Mouse (Mus musculus) embryo, embryonic 11 days (tissue): ENCODE measurements at regions not wholly inside any gene's neighbourhood (a gene's known extent, or its start where the extent isn't known, plus 50 kb on each side); places are given as distances from the start of the nearest gene placed in this dataset.

Experiments used
- DNase-seq: peaks from one replicate; pipeline ENCODE4 v3.0.0-alpha.2; 2015

DNA sequence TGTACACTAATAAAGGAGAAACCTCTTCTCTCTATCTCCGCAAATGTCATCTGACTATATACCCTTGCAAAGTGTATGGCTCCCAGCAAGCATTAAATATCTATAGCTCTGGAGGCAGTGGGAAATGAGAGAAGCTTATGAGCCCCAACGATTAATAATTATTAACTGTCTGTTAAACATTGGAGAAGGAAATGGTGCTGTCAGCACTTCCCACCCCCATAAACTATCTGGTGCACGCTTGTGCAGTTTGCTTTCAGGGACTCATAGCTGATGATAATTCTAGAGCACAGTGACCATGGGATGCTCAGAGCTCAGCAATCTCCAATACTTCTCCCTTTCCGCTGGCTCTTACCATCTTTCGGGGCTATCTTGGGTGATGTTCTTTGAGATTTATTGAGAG, 541.2 kb downstream of the Grxcr1 start:
- DNase-seq: no peak

DNA sequence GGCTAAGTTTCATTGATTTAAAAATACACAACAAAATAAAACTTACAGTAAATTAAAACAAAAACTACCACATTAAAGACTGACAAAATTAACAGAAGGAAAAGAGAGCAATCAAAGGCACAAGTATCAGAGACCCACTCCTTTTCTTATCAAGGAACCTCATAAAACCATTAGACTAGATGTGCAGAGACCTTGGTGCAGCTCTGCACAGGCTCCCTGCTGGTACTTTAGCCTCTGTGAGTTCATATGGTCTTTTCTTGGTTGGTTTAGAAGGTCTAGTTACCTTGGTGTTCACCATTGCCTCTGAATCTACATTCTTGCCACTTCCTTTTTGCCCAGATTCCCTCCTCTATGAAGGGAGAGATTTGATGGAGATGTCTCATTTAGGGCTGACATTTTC, 544.2 kb downstream of the Grxcr1 start:
- no peak for DNase-seq

DNA sequence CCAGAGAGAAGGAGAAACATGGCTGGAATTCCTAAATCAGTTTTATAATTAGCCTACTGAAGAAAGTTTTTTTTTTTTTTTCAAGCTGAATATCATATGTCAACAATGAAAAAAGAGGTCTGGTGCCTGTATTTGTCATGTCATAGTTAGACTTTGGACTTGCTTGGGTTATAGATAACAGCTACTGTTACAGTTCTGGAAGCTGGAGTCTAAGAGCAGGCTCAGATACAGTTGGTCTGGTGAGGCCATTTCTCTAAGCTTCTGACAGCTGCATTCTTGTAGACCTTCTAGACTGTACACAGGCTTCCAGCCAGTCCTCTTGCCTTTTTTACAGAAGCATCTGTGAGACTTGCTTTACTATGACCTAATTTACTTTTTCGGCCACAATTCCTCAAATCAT, 546.9 kb downstream of the Grxcr1 start:
- no peak for DNase-seq

DNA sequence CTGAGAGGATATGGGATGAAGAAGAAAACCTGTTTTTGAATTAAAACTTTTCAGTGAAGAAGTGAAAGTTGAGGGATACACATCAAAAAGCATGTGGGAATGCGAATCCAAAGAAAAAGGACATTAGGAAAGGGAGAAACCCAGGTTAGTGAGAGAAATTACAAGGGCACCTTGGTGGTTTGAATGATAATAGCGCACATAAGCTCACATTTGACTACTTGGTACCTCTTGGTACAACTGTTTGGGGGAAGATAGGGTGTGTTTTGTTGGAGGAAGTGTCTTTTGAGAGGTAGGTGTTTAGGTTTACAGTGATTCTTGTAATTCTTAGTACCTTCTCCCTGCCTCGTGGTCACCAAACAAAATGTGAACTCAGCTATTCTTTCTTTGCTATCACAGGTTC, 560.8 kb downstream of the Grxcr1 start:
- no peak for DNase-seq

DNA sequence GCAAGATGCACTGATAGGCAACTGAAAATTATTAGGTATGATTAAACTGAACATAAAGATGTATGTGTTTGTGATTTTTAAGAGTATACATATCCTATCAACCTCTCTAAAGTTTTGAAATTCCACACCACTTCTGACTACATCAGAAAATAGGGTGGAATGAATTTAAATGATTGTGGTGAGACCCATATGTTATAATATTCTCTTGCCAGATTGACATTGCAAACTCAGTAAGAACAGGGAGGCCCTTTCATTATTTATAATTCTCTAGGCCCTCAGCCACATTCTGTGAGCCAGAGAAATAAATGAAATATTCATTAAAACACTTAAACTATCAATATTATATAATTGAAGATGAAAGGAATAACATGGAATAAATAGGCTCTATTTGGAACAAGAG, 586.8 kb downstream of the Grxcr1 start:
- DNase-seq: no peak

DNA sequence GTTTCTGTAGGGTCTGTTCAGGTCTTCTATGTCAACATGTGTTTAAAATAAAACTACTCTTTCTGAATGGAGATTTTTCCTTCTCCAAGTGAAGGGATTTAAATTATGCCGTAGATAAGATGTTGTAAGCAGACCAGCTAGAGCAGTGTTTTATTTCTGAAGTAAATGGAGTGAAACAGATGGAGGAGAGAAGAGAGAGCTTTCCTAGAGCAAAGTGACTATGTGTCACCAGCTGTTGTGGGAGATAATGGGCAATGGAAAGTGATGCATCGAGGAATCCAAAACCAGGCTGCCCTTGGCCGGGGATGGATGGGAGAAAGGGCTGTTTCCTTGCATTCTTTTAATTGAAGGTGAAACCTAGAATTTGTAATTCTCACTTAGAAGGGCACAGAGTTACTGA, 603.8 kb downstream of the Grxcr1 start:
- no peak for DNase-seq

DNA sequence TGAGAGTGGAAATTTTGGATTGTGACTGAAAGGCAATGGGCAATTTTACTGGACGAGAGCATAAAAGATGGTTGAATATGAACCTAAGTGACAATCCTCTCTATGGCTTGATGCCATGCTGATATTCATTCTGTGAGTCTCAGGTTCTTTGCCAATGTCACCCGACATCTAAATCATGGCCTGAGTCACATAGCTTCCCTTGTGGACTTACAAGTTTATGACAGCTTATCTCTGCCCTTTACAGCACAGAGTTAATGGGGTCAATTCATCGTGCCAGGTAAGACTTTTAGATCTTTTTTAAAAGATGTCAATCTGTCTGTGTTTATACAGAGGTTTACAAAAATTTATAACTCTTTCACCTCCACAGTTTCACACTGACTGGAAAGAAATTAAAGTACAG, 641.2 kb downstream of the Grxcr1 start:
- DNase-seq: no peak

DNA sequence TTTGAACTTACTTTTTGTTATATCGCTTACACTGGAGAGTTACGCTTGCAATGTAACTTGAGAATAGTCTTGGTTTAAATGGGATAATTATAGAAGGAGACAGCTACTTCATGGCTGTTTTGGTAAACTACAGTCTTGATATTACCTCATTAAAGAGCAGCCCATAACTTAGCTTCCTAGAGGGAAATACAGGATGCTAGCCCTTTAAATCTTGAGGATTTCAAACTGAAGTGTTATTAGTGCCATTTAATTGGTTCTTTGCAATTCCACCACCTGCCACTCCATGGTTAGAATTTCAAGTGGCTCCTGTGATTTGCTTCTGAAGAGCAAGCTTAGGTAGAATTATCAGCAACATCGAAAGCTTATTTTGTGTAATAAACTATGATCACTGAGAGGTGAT, 640.1 kb downstream of the Kctd8 start:
- DNase-seq: no peak

DNA sequence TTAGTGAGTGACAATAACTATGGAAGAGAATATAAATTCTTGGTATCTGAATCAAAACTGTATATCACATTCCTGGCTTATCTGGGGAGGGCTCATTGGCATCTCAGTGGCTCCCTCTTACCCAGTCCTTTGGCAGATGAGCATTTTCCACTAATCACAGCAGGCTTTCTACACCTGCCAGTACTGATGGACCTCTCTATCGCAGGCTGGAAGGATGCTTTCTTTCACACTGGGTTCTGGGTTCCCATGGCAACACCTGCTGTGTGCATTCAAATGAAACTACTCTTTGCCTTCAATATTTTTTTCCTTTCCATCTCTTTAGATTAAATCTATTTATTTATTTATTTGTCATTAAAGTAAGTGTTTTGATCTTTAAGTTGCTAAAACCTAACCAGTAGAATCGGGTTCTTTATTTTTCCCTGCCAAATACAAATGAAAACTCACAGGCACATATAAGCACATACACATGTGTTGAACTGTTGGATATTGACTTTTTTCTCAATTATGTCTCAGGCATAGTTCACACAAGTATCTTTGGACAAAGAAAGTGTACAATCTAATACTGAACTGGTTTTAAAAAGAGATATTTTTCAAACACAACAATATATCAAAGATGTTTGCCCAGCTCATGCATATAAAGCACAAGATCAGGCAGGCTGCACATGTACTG, 635.9 kb downstream of the Kctd8 start:
- no peak for DNase-seq

DNA sequence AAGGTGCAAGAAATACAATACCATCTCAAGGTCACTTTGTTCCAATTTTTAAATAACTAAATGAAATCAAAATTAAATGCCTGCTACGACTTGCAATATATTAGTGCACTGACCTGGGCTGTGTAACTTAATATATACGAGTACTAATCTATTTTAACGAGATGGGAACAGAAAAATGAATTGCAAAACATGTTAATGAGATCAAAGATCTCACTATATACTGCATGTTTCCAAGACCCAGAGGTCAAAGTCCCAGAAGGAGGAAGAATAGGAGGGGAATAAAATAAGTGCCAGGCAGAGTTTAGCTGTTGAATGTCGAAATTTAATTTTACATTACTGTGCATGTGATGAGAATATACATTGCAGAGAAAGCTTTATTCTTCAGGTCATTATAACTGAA, 614.7 kb downstream of the Kctd8 start:
- DNase-seq: no peak

DNA sequence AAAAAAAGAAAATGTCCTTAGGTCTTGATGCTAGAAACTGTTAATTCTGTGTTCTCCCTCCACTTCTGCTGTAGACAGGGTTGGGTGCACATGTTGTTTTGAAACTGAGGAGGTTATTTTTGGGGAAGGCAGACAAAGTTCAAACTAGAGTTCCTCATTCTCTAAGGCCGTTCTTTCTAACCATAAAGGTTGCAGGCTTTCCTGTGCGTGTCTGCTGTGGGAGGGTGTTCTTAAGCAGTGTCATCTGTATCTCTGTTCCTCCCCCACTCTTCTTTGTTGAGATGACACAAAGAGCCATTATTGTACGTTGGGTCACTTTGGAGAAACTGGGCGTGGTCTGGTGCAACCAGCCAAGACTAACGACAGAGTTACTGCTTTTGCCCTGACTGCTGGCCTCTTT, 606.3 kb downstream of the Kctd8 start:
- peak; percentile 43 for DNase-seq

DNA sequence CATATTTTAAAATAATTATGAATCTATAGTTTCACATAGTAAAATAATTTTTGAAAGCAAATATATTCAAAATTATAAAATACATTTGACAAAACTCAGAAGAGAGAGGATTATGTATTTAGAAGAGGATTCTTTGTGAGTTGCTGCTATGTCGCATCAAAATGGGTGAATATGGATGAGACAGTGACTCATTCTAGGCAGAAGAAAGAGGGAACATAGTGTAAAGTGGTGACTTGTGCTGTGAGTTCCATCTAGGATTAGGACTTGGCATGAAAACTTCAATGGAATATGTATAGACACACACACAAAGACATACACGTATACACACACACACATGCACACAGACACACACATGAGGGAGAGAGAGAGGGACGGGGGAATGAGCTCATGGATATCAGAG, 591.0 kb downstream of the Kctd8 start:
- no peak for DNase-seq

DNA sequence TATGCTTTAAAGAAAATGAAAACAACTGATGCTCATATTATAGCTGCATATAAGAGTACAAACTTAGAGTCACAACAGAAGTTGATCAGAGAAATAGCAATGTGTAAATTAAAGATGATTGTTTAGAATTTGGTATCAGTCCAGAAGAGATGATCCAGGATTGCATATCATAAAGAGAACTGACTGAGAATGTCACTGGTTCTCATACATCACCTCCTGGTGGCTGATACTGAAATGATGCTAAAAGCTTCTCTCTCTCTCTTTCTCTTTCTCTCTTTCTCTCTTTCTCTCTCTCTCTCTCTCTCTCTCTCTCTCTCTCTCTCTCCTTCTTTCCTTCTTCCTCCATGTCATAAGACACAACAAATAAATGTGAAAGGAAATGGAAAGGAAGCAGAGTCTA, 588.5 kb downstream of the Kctd8 start:
- DNase-seq: no peak
